Mouse (Mus musculus) cerebellum, adult 9-11 months (tissue): ENCODE measurements around the gene Drd2.

Experiments used
- DNase-seq: peaks from one replicate; pipeline ENCODE4 v3.0.0; 2022

The Drd2 gene

GRCm38 (mm10) chr9:49456136-49456535 lies 115.7 kb downstream of the Drd2 start:
- DNase-seq, result no peak
